Mouse (Mus musculus): ENCODE measurements around the gene Nipa2. TPM values are rescaled to one million over a fixed set of nuclear protein-coding genes. Genes with fewer than 3 reads are reported as not detected.

Nipa2 gene
- polyA plus RNA-seq, 1 experiment = 47.6 TPM

DNA sequence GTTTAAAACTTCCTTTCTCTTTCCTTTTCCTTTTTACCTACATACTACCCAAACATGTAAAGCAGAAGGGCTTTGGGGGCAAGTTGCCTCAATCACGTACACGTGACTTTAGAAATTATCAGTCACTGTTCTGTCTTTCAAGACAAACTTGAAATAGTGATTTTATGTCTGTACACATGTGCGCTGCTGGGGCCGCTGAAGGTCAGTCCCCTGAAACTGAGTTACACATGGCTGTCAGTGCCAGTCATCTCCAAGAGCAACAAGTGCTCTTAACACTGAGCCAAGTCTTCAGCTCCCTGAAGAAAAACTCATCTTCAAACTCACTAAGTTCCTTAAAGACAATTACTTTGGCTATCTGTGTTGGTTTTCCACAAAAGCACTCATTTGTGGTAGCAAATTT is 4.4 kb downstream of the Nipa2 start:
- TF ChIP-seq POLR2A (IDR thresholded peaks at IDR 0.05; ENCODE audit: insufficient read depth, low read length) (no peak), EP300 (IDR thresholded peaks at IDR 0.05; ENCODE audit: insufficient read depth, low read depth, low read length) (no peak), CTCF (IDR thresholded peaks at IDR 0.05; ENCODE audit: low read depth, low read length) (no peak)
- no peak overlapping the region for H3K27ac ChIP-seq (ENCODE audit: insufficient read depth, low read length)
- no peaks in the 10 kb centered on the region for H3K4me1 ChIP-seq (ENCODE audit: control insufficient read depth, insufficient read depth, low read length)
- H3K4me3 ChIP-seq (ENCODE audit: low read depth, low read length) = no peak overlapping the region
- H3K27me3 ChIP-seq (ENCODE audit: control insufficient read depth, insufficient read depth, low read length, poor library complexity, severe bottlenecking) = no peaks in the 10 kb centered on the region
- peaks cover 53% of the 10 kb centered on the region for H3K9me3 ChIP-seq (replicated peaks; ENCODE audit: control insufficient read depth, insufficient read depth, low read length, poor library complexity, severe bottlenecking)
- H3K36me3 ChIP-seq (ENCODE audit: control insufficient read depth, insufficient read depth, low read length, poor library complexity, severe bottlenecking) = peaks cover 34% of the 10 kb centered on the region
- H3K9ac ChIP-seq (ENCODE audit: low read depth, poor library complexity, severe bottlenecking) = no peak overlapping the region

GRCm38 (mm10) chr7:55957178-55957577 is 5.1 kb downstream of the Nipa2 start:
- Histone ChIP-seq H3K4me3 (ENCODE audit: low read depth, low read length) (no peak overlapping the region), H3K9ac (ENCODE audit: low read depth, poor library complexity, severe bottlenecking) (no peak overlapping the region), H3K9me3 (replicated peaks; ENCODE audit: control insufficient read depth, insufficient read depth, low read length, poor library complexity, severe bottlenecking) (peaks cover 56% of the 10 kb centered on the region), H3K36me3 (ENCODE audit: control insufficient read depth, insufficient read depth, low read length, poor library complexity, severe bottlenecking) (peaks cover 34% of the 10 kb centered on the region), H3K27me3 (ENCODE audit: control insufficient read depth, insufficient read depth, low read length, poor library complexity, severe bottlenecking) (no peaks in the 10 kb centered on the region), H3K4me1 (ENCODE audit: control insufficient read depth, insufficient read depth, low read length) (no peaks in the 10 kb centered on the region), H3K27ac (ENCODE audit: insufficient read depth, low read length) (no peak overlapping the region)
- no peak for TF ChIP-seq POLR2A (IDR thresholded peaks at IDR 0.05; ENCODE audit: insufficient read depth, low read length)
- no peak for TF ChIP-seq EP300 (IDR thresholded peaks at IDR 0.05; ENCODE audit: insufficient read depth, low read depth, low read length)
- no peak for TF ChIP-seq CTCF (IDR thresholded peaks at IDR 0.05; ENCODE audit: low read depth, low read length)

GRCm38 (mm10) chr7:55956054-55956453 is 6.2 kb downstream of the Nipa2 start:
- no peak overlapping the region for H3K27ac ChIP-seq (ENCODE audit: insufficient read depth, low read length)
- TF ChIP-seq EP300 (IDR thresholded peaks at IDR 0.05; ENCODE audit: insufficient read depth, low read depth, low read length) (no peak), POLR2A (IDR thresholded peaks at IDR 0.05; ENCODE audit: insufficient read depth, low read length) (no peak), CTCF (IDR thresholded peaks at IDR 0.05; ENCODE audit: low read depth, low read length) (no peak)
- H3K9me3 ChIP-seq (replicated peaks; ENCODE audit: control insufficient read depth, insufficient read depth, low read length, poor library complexity, severe bottlenecking) = peaks cover 56% of the 10 kb centered on the region
- no peak overlapping the region for H3K4me3 ChIP-seq (ENCODE audit: low read depth, low read length)
- H3K27me3 ChIP-seq (ENCODE audit: control insufficient read depth, insufficient read depth, low read length, poor library complexity, severe bottlenecking) = no peaks in the 10 kb centered on the region
- H3K4me1 ChIP-seq (ENCODE audit: control insufficient read depth, insufficient read depth, low read length) = no peaks in the 10 kb centered on the region
- peaks cover 34% of the 10 kb centered on the region for H3K36me3 ChIP-seq (ENCODE audit: control insufficient read depth, insufficient read depth, low read length, poor library complexity, severe bottlenecking)
- no peak overlapping the region for H3K9ac ChIP-seq (ENCODE audit: low read depth, poor library complexity, severe bottlenecking)

- peaks cover 2% of the 10 kb centered on the region for H3K4me1 ChIP-seq (ENCODE audit: control insufficient read depth, insufficient read depth, low read length)
- no peak overlapping the region for H3K9ac ChIP-seq (ENCODE audit: low read depth, poor library complexity, severe bottlenecking)
- peaks cover 6% of the 10 kb centered on the region for H3K9me3 ChIP-seq (replicated peaks; ENCODE audit: control insufficient read depth, insufficient read depth, low read length, poor library complexity, severe bottlenecking)
- H3K27me3 ChIP-seq (ENCODE audit: control insufficient read depth, insufficient read depth, low read length, poor library complexity, severe bottlenecking) = no peaks in the 10 kb centered on the region
- H3K27ac ChIP-seq (ENCODE audit: insufficient read depth, low read length) = no peak overlapping the region
- H3K36me3 ChIP-seq (ENCODE audit: control insufficient read depth, insufficient read depth, low read length, poor library complexity, severe bottlenecking) = peaks cover under 1% of the 10 kb centered on the region
- TF ChIP-seq CTCF (IDR thresholded peaks at IDR 0.05; ENCODE audit: low read depth, low read length) = no peak
- no peak for TF ChIP-seq EP300 (IDR thresholded peaks at IDR 0.05; ENCODE audit: insufficient read depth, low read depth, low read length)
- no peak for TF ChIP-seq POLR2A (IDR thresholded peaks at IDR 0.05; ENCODE audit: insufficient read depth, low read length)
- no peak overlapping the region for H3K4me3 ChIP-seq (ENCODE audit: low read depth, low read length)
Measured at GRCm38 (mm10) chr7:55938341-55938740, 23.9 kb downstream of the Nipa2 start.

GRCm38 (mm10) chr7:55935025-55935424 is 27.3 kb downstream of the Nipa2 start:
- no peaks in the 10 kb centered on the region for H3K9me3 ChIP-seq (replicated peaks; ENCODE audit: control insufficient read depth, insufficient read depth, low read length, poor library complexity, severe bottlenecking)
- H3K27ac ChIP-seq (ENCODE audit: insufficient read depth, low read length) = no peak overlapping the region
- no peak for TF ChIP-seq POLR2A (IDR thresholded peaks at IDR 0.05; ENCODE audit: insufficient read depth, low read length)
- TF ChIP-seq EP300 (IDR thresholded peaks at IDR 0.05; ENCODE audit: insufficient read depth, low read depth, low read length) = no peak
- no peak for TF ChIP-seq CTCF (IDR thresholded peaks at IDR 0.05; ENCODE audit: low read depth, low read length)
- H3K4me3 ChIP-seq (ENCODE audit: low read depth, low read length) = no peak overlapping the region
- no peak overlapping the region for H3K9ac ChIP-seq (ENCODE audit: low read depth, poor library complexity, severe bottlenecking)
- H3K27me3 ChIP-seq (ENCODE audit: control insufficient read depth, insufficient read depth, low read length, poor library complexity, severe bottlenecking) = no peaks in the 10 kb centered on the region
- peaks cover 2% of the 10 kb centered on the region for H3K4me1 ChIP-seq (ENCODE audit: control insufficient read depth, insufficient read depth, low read length)
- peaks cover 12% of the 10 kb centered on the region for H3K36me3 ChIP-seq (ENCODE audit: control insufficient read depth, insufficient read depth, low read length, poor library complexity, severe bottlenecking)

- H3K9me3 ChIP-seq (replicated peaks; ENCODE audit: control insufficient read depth, insufficient read depth, low read length, poor library complexity, severe bottlenecking) = no peaks in the 10 kb centered on the region
- H3K36me3 ChIP-seq (ENCODE audit: control insufficient read depth, insufficient read depth, low read length, poor library complexity, severe bottlenecking) = peaks cover 35% of the 10 kb centered on the region
- TF ChIP-seq EP300 (IDR thresholded peaks at IDR 0.05; ENCODE audit: insufficient read depth, low read depth, low read length) (no peak), POLR2A (IDR thresholded peaks at IDR 0.05; ENCODE audit: insufficient read depth, low read length) (no peak), CTCF (IDR thresholded peaks at IDR 0.05; ENCODE audit: low read depth, low read length) (no peak)
Measured at GRCm38 (mm10) chr7:55928649-55929048, 33.6 kb downstream of the Nipa2 start.

More at GRCm38 (mm10) chr7:55928649-55929048, 33.6 kb downstream of the Nipa2 start:
- no peak overlapping the region for H3K4me3 ChIP-seq (ENCODE audit: low read depth, low read length)
- no peak overlapping the region for H3K9ac ChIP-seq (ENCODE audit: low read depth, poor library complexity, severe bottlenecking)
- H3K27me3 ChIP-seq (ENCODE audit: control insufficient read depth, insufficient read depth, low read length, poor library complexity, severe bottlenecking) = no peaks in the 10 kb centered on the region
- H3K4me1 ChIP-seq (ENCODE audit: control insufficient read depth, insufficient read depth, low read length) = no peaks in the 10 kb centered on the region
- H3K27ac ChIP-seq (ENCODE audit: insufficient read depth, low read length) = no peak overlapping the region
